Mouse (Mus musculus): ENCODE data around the gene Setd6. TPM values are rescaled to one million over a fixed set of nuclear protein-coding genes. Genes with fewer than 3 reads are reported as not detected.
A peak's percentile ranks its signal among the peaks of the same experiment; 100 is the strongest.

Setd6 gene
- polyA plus RNA-seq, 1 experiment from 2014 or later, result 34.3 TPM

- ATAC-seq, result no peak
- no peaks in the 10 kb centered on the region for H3K9me3 ChIP-seq (replicated peaks; ENCODE audit: control insufficient read depth, low read length, poor library complexity, severe bottlenecking)
- 77% methylated on average over 10 of the region's 10 CpGs for WGBS
These were observed 27.5 kb upstream of the Setd6 start for GRCm38 (mm10) chr8:95688073-95688672.

DNA sequence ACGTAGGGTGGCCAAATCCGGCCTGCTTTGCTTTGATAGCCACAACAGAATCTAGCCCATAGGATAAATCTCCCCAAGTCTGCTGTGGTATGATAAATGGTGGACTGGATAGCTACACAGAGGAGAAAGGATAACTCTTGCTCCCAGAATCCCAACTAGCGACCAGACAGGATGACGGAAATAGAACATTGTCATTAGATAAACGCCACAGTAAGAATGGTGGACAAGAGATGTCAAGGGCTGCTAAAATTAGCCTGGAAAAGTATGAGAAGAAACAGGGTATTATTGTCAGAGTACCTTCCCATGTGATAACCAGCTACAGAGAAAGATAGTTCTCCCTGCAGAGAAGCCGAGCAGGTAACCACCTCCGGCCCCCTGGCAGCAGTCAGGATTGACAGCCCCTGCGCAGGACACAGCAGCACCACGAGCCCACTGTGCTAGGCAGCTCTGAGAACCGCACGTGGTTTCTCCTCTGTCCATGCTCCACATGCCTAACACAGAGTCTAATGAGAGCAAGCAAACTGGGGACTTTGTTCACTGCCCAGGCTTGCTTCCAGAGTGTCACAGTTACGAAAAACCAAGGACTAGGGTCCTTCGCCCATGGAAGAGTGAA lies 24.6 kb upstream of the Setd6 start:
- no peak overlapping the region for H3K27ac ChIP-seq (ENCODE audit: low read length)
- H3K4me3 ChIP-seq (ENCODE audit: low read depth, low read length), result no peak overlapping the region
- H3K4me2 ChIP-seq (ENCODE audit: low read length), result no peak overlapping the region
- ATAC-seq, result no peak
- no peak overlapping the region for H3K9ac ChIP-seq (ENCODE audit: low read depth, low read length)
- H3K9me3 ChIP-seq (replicated peaks; ENCODE audit: control insufficient read depth, low read length, poor library complexity, severe bottlenecking), result no peaks in the 10 kb centered on the region
- H3K4me1 ChIP-seq (ENCODE audit: control insufficient read depth, insufficient read depth, low read length), result peaks cover 12% of the 10 kb centered on the region
- 82% methylated on average over 13 of the region's 13 CpGs for WGBS
- H3K27me3 ChIP-seq (ENCODE audit: control insufficient read depth, insufficient read depth, low read depth, low read length), result no peaks in the 10 kb centered on the region
- no peaks in the 10 kb centered on the region for H3K36me3 ChIP-seq (ENCODE audit: control insufficient read depth, insufficient read depth, low read length)

More at GRCm38 (mm10) chr8:95688073-95688672, 27.5 kb upstream of the Setd6 start:
- H3K27me3 ChIP-seq (ENCODE audit: control insufficient read depth, insufficient read depth, low read depth, low read length), result no peaks in the 10 kb centered on the region
- H3K27ac ChIP-seq (ENCODE audit: low read length), result no peak overlapping the region
- no peak overlapping the region for H3K4me3 ChIP-seq (ENCODE audit: low read depth, low read length)
- no peaks in the 10 kb centered on the region for H3K4me1 ChIP-seq (ENCODE audit: control insufficient read depth, insufficient read depth, low read length)
- H3K36me3 ChIP-seq (ENCODE audit: control insufficient read depth, insufficient read depth, low read length), result no peaks in the 10 kb centered on the region
- H3K4me2 ChIP-seq (ENCODE audit: low read length), result no peak overlapping the region
- H3K9ac ChIP-seq (ENCODE audit: low read depth, low read length), result no peak overlapping the region

DNA sequence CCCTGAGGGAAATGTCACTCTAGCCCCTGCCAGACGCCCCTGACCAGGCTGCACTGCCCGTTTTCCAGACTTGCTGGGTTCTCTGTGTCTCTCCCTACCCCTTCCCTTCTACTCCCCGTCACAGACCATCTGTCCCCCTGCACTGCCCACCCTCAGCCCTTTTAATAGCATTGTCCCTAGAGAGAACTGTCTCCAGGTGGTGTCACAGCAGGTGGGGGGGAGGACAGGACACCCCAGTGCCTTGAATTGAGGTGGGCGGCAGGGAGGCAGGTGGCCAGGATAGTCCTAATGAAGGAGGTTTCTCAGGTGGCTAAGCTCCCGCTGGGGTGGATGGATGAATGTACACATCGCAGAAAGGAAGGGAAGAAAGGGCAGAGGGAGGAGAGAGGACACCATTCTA lies 21.1 kb upstream of the Setd6 start:
- no peak overlapping the region for H3K4me3 ChIP-seq (ENCODE audit: low read depth, low read length)
- peak overlapping the region; percentile 5; the same call in 1 of the 2 replicates for H3K4me2 ChIP-seq (ENCODE audit: low read length)
- WGBS, result 6% methylated on average over 6 of the region's 6 CpGs
- peak overlapping the region; percentile 46 for H3K9ac ChIP-seq (ENCODE audit: low read depth, low read length)
- H3K9me3 ChIP-seq (replicated peaks; ENCODE audit: control insufficient read depth, low read length, poor library complexity, severe bottlenecking), result no peaks in the 10 kb centered on the region
- ATAC-seq, result no peak
- H3K4me1 ChIP-seq (ENCODE audit: control insufficient read depth, insufficient read depth, low read length), result peaks cover 20% of the 10 kb centered on the region
- H3K36me3 ChIP-seq (ENCODE audit: control insufficient read depth, insufficient read depth, low read length), result no peaks in the 10 kb centered on the region
- no peaks in the 10 kb centered on the region; the same call in 1 of the 2 replicates for H3K27me3 ChIP-seq (ENCODE audit: control insufficient read depth, insufficient read depth, low read depth, low read length)
- no peak overlapping the region for H3K27ac ChIP-seq (ENCODE audit: low read length)

DNA sequence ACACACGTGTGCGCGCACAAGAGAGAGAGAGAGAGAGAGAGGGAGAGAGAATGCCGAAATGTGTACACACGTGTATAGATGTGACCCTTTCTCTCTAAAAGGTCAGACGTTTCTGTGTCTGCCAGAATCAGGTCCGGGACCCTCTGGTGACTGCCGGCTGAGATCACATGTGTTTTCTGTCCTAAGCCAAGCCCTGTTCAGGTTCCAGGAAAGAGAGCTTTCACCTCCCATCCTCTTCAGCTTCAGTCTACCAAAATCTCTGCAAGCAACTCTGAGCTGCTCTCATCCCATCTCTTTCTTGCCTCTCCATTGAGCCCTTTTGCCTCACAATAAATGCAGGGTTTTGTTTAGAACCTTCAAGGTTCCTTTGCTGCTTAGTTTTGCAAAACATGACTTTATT lies 19.0 kb upstream of the Setd6 start:
- ATAC-seq, result no peak
- WGBS, result 65% methylated on average over 8 of the region's 8 CpGs
- H3K4me1 ChIP-seq (ENCODE audit: control insufficient read depth, insufficient read depth, low read length), result peaks cover 39% of the 10 kb centered on the region
- H3K9ac ChIP-seq (ENCODE audit: low read depth, low read length), result peak overlapping the region; percentile 54
- peak overlapping the region; percentile 43 for H3K4me2 ChIP-seq (ENCODE audit: low read length)
- H3K36me3 ChIP-seq (ENCODE audit: control insufficient read depth, insufficient read depth, low read length), result no peaks in the 10 kb centered on the region
- H3K27me3 ChIP-seq (ENCODE audit: control insufficient read depth, insufficient read depth, low read depth, low read length), result no peaks in the 10 kb centered on the region; the same call in 1 of the 2 replicates
- no peaks in the 10 kb centered on the region for H3K9me3 ChIP-seq (replicated peaks; ENCODE audit: control insufficient read depth, low read length, poor library complexity, severe bottlenecking)
- H3K4me3 ChIP-seq (ENCODE audit: low read depth, low read length), result no peak overlapping the region
- no peak overlapping the region for H3K27ac ChIP-seq (ENCODE audit: low read length)

- H3K27ac ChIP-seq (ENCODE audit: low read length), result no peak overlapping the region
- H3K4me1 ChIP-seq (ENCODE audit: control insufficient read depth, insufficient read depth, low read length), result peaks cover 44% of the 10 kb centered on the region
- H3K36me3 ChIP-seq (ENCODE audit: control insufficient read depth, insufficient read depth, low read length), result no peaks in the 10 kb centered on the region
- H3K4me2 ChIP-seq (ENCODE audit: low read length), result peak overlapping the region; percentile 43
- no peak overlapping the region for H3K4me3 ChIP-seq (ENCODE audit: low read depth, low read length)
- whole genome bisulfite sequencing, result 1% methylated on average over 11 of the region's 11 CpGs
- ATAC-seq, result peak; percentile 46
- no peaks in the 10 kb centered on the region; the same call in 1 of the 2 replicates for H3K27me3 ChIP-seq (ENCODE audit: control insufficient read depth, insufficient read depth, low read depth, low read length)
- peak overlapping the region; percentile 54 for H3K9ac ChIP-seq (ENCODE audit: low read depth, low read length)
- H3K9me3 ChIP-seq (replicated peaks; ENCODE audit: control insufficient read depth, low read length, poor library complexity, severe bottlenecking), result no peaks in the 10 kb centered on the region
These were observed 18.6 kb upstream of the Setd6 start for GRCm38 (mm10) chr8:95697128-95697527.

DNA sequence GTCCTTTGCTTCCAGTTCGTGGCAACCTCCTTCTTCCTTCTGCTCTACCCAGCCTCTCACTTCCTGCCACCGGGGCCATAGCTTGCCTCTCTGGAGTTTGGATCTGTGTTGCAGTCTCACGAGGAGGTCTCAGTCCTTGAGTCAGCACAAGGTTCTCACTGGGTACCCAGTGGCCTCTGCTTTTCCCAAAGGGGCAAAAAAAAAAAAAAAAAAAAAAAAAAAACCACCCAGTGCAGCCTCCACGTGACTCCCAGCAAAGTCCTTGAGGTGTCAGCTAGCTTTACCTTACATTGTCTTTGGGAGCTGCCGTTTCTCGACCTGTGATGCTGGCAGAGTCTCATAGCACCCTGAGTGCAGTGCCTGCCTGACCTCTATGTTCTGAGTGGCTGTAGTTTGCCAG lies 17.5 kb upstream of the Setd6 start:
- Histone ChIP-seq H3K36me3 (ENCODE audit: control insufficient read depth, insufficient read depth, low read length) (no peaks in the 10 kb centered on the region), H3K9ac (ENCODE audit: low read depth, low read length) (no peak overlapping the region), H3K27ac (ENCODE audit: low read length) (no peak overlapping the region), H3K4me3 (ENCODE audit: low read depth, low read length) (no peak overlapping the region), H3K9me3 (replicated peaks; ENCODE audit: control insufficient read depth, low read length, poor library complexity, severe bottlenecking) (no peaks in the 10 kb centered on the region), H3K4me1 (ENCODE audit: control insufficient read depth, insufficient read depth, low read length) (peaks cover 48% of the 10 kb centered on the region), H3K4me2 (ENCODE audit: low read length) (no peak overlapping the region), H3K27me3 (ENCODE audit: control insufficient read depth, insufficient read depth, low read depth, low read length) (no peaks in the 10 kb centered on the region; the same call in 1 of the 2 replicates)
- no peak for ATAC-seq
- WGBS, result 43% methylated on average over 6 of the region's 6 CpGs

DNA sequence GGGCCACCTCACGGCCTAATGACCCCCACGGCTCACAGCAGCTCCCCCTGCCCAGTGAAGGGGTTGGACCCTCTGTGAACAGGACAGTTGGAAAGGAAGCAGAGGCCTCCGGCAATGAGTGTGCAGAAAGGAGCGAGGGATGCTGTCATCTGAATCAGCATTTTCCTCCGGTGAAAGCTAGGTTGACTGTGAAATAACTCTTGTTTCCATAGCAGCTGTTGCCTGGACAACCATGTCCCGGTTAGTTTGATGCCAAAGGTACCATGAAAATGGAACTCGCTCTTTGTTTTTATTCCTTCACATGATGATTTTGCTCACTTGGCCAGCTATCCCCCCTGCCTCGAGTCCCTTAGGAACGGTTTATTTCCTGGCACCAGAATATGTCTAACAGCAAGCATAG lies 15.4 kb upstream of the Setd6 start:
- H3K36me3 ChIP-seq (ENCODE audit: control insufficient read depth, insufficient read depth, low read length), result no peaks in the 10 kb centered on the region
- no peak overlapping the region for H3K4me3 ChIP-seq (ENCODE audit: low read depth, low read length)
- peak overlapping the region; percentile 73 for H3K27ac ChIP-seq (ENCODE audit: low read length)
- peaks cover 50% of the 10 kb centered on the region for H3K4me1 ChIP-seq (ENCODE audit: control insufficient read depth, insufficient read depth, low read length)
- peak overlapping the region; percentile 12 for H3K4me2 ChIP-seq (ENCODE audit: low read length)
- no peaks in the 10 kb centered on the region for H3K9me3 ChIP-seq (replicated peaks; ENCODE audit: control insufficient read depth, low read length, poor library complexity, severe bottlenecking)
- H3K9ac ChIP-seq (ENCODE audit: low read depth, low read length), result peak overlapping the region; percentile 20; the same call in 1 of the 2 replicates
- no peak for ATAC-seq
- WGBS, result 19% methylated on average over 9 of the region's 9 CpGs
- no peaks in the 10 kb centered on the region; the same call in 1 of the 2 replicates for H3K27me3 ChIP-seq (ENCODE audit: control insufficient read depth, insufficient read depth, low read depth, low read length)

DNA sequence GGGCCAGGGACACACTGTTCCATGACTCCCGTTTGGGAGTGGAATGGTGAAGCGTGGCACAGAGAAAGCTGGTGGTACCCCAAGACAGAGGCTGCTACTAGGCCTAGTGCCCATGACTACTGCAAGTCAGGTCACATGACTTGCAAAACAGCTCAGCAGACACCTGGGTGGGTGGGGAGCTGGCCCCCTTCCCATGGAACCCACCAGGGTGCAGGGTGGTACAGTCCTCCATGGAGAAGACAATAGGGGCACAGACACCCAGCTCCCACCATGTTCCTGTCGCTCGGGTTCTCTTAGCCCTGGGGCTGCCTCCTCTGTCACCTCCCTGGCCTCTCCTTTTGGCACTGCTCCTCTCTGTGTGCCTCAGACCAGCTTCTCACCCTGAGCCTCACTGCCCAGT lies 13.9 kb upstream of the Setd6 start:
- 74% methylated on average over 4 of the region's 4 CpGs for WGBS
- H3K9me3 ChIP-seq (replicated peaks; ENCODE audit: control insufficient read depth, low read length, poor library complexity, severe bottlenecking), result no peaks in the 10 kb centered on the region
- no peak for ATAC-seq
- no peak overlapping the region for H3K27ac ChIP-seq (ENCODE audit: low read length)
- no peaks in the 10 kb centered on the region; the same call in 1 of the 2 replicates for H3K27me3 ChIP-seq (ENCODE audit: control insufficient read depth, insufficient read depth, low read depth, low read length)
- 0 out of 2 replicates have a peak, but pooled peaks cover 2% of the 10 kb centered on the region for H3K36me3 ChIP-seq (ENCODE audit: control insufficient read depth, insufficient read depth, low read length)
- peaks cover 55% of the 10 kb centered on the region for H3K4me1 ChIP-seq (ENCODE audit: control insufficient read depth, insufficient read depth, low read length)
- no peak overlapping the region for H3K4me3 ChIP-seq (ENCODE audit: low read depth, low read length)
- no peak overlapping the region for H3K4me2 ChIP-seq (ENCODE audit: low read length)
- no peak overlapping the region for H3K9ac ChIP-seq (ENCODE audit: low read depth, low read length)
